Comparison of ENCODE assay signal across 8 mouse cellular contexts in genomic region chr13:112001155-112002025, GRCm38 (mm10).
A peak's percentile ranks its signal among the peaks of the same experiment; 100 is the strongest.
DNase-seq lines count a peak whose midpoint lies in the region; ATAC-seq and TF ChIP-seq lines count a peak whose summit lies in the region.

No protein-coding gene starts in this region.

- no peaks in the 10 kb centered on the region for H3K27me3 ChIP-seq in intestine, embryonic 16.5 days (replicated peaks; ENCODE audit: control insufficient read depth, insufficient read depth, low read length)
- H3K27me3 ChIP-seq in midbrain, embryonic 10.5 days (ENCODE audit: low read depth, poor library complexity, severe bottlenecking), result no peaks in the 10 kb centered on the region
- no peaks in the 10 kb centered on the region for H3K27me3 ChIP-seq in splenic B cell, adult 2 months (ENCODE audit: control insufficient read depth, insufficient read depth, low read length, poor library complexity, severe bottlenecking)

- peak; percentile 71 for DNase-seq in gastrocnemius, postnatal 25 days
- DNase-seq in midbrain, embryonic 10.5 days (ENCODE audit: low spot score), result peak; percentile 53
- peak; percentile 98 for DNase-seq in splenic B cell, adult 2 months (ENCODE audit: low read depth, low spot score)
- DNase-seq in cerebellum, adult 18-20 months, result no peak
- no peak for DNase-seq in layer of hippocampus, adult 9-11 months

- peaks cover 12% of the 10 kb centered on the region for H3K4me1 ChIP-seq in bone marrow, adult 2 months (ENCODE audit: control insufficient read depth, insufficient read depth, low read length)
- peaks cover 26% of the 10 kb centered on the region for H3K4me1 ChIP-seq in intestine, embryonic 16.5 days (ENCODE audit: control insufficient read depth, insufficient read depth, low read length)
- peaks cover 37% of the 10 kb centered on the region for H3K4me1 ChIP-seq in midbrain, embryonic 10.5 days

- 34% methylated on average over 20 of the region's 20 CpGs for WGBS in bone marrow, adult 2 months
- WGBS in intestine, embryonic 16.5 days, result 50% methylated on average over 20 of the region's 20 CpGs
- 58% methylated on average over 20 of the region's 20 CpGs for WGBS in midbrain, embryonic 10.5 days

- peak overlapping the region; percentile 90 for H3K27ac ChIP-seq in bone marrow, adult 2 months (ENCODE audit: control insufficient read depth, insufficient read depth, low read depth, low read length, poor library complexity)
- peak overlapping the region; percentile 22; the same call in 1 of the 2 replicates for H3K27ac ChIP-seq in intestine, embryonic 16.5 days (ENCODE audit: low read length)
- H3K27ac ChIP-seq in midbrain, embryonic 10.5 days (replicated peaks), result peak overlapping the region; percentile 58

- TF ChIP-seq CTCF in bone marrow, adult 2 months (IDR thresholded peaks at IDR 0.05; ENCODE audit: control insufficient read depth, insufficient read depth, low read length), result no peak

- no peaks in the 10 kb centered on the region for H3K36me3 ChIP-seq in intestine, embryonic 16.5 days (ENCODE audit: control insufficient read depth, insufficient read depth, low read length)
- H3K36me3 ChIP-seq in midbrain, embryonic 10.5 days, result no peaks in the 10 kb centered on the region
- H3K36me3 ChIP-seq in splenic B cell, adult 2 months (ENCODE audit: control insufficient read depth, insufficient read depth, low read length, poor library complexity, severe bottlenecking), result no peaks in the 10 kb centered on the region

- no peaks in the 10 kb centered on the region for H3K9me3 ChIP-seq in intestine, embryonic 16.5 days (ENCODE audit: control insufficient read depth, low read length)
- H3K9me3 ChIP-seq in midbrain, embryonic 10.5 days (replicated peaks), result no peaks in the 10 kb centered on the region

- peak; percentile 78 for ATAC-seq in CD4-positive, CD25-positive, alpha-beta regulatory T cell, adult 4 months
- ATAC-seq in intestine, embryonic 16.5 days, result peak; percentile 75

- TF ChIP-seq POLR2A in bone marrow, adult 2 months (IDR thresholded peaks at IDR 0.05; ENCODE audit: borderline replicate concordance, control insufficient read depth, low read depth, low read length), result 0 out of 2 replicates have a peak, but pooled peaks have one; percentile 39

- H3K4me2 ChIP-seq in intestine, embryonic 16.5 days (ENCODE audit: low read depth, low read length), result no peak overlapping the region

- H3K9ac ChIP-seq in intestine, embryonic 16.5 days (ENCODE audit: low read depth, low read length), result no peak overlapping the region

- H3K4me3 ChIP-seq in bone marrow, adult 2 months (replicated peaks; ENCODE audit: control insufficient read depth, low read depth, low read length), result no peak overlapping the region
- H3K4me3 ChIP-seq in intestine, embryonic 16.5 days (ENCODE audit: low read length), result no peak overlapping the region
- no peak overlapping the region for H3K4me3 ChIP-seq in midbrain, embryonic 10.5 days

Comparison
In these comparisons a context has a peak if more than half of its experiments do, and no peak if none do; other contexts are left out.
1. H3K27ac ChIP-seq: peak in every context shown above with its lines; median percentile 90 in bone marrow, adult 2 months; 58 in midbrain, embryonic 10.5 days; 22 in intestine, embryonic 16.5 days.
2. DNase-seq: peak in gastrocnemius, postnatal 25 days (single experiment), midbrain, embryonic 10.5 days (single experiment) and splenic B cell, adult 2 months (single experiment); none in cerebellum, adult 18-20 months (0 of 2) and layer of hippocampus, adult 9-11 months (single experiment).